Mouse (Mus musculus) heart, embryonic 14.5 days (tissue): ENCODE results near the gene Mepce. TPM values are rescaled to one million over a fixed set of nuclear protein-coding genes. Genes with fewer than 3 reads are reported as not detected.

Experiments
- ATAC-seq: fragments of 200-750 bp; cut with Nextera tagmentation; 2 replicates; pipeline ENCODE4 v1.8.0; 2017; ENCODE audit warnings: low read depth, moderate TSS enrichment; ENCODE audit not compliant: insufficient number of reproducible peaks, insufficient read depth, low FRiP score
- H3K27ac ChIP-seq, 2 experiments: fragments of 200-500 bp in 1 of 2; fragments of 300-500 bp in 1 of 2; sonication (generic) in 1 of 2; replicated peaks in 1 of 2; 2 replicates each; pipeline ENCODE4 v1.5.1; 2012 to 2014; ENCODE audit warnings: low read depth in 2 of 2, low read length in 2 of 2, control low read depth in 1 of 2, mild to moderate bottlenecking in 1 of 2, mixed read lengths in 1 of 2; ENCODE audit not compliant: control insufficient read depth in 1 of 2, insufficient read depth in 1 of 2
- H3K27me3 ChIP-seq: fragments of 300-500 bp; sonication (generic); 2 replicates; pipeline ENCODE4 v1.6.1; 2014; ENCODE audit warnings: mild to moderate bottlenecking, low read length, control low read depth; ENCODE audit not compliant: control insufficient read depth, insufficient read depth
- H3K36me3 ChIP-seq: fragments of 300-500 bp; sonication (generic); 2 replicates; pipeline ENCODE4 v1.6.1; 2014; ENCODE audit warnings: mild to moderate bottlenecking, control low read depth, low read length, mixed read lengths; ENCODE audit not compliant: control insufficient read depth, insufficient read depth
- H3K4me1 ChIP-seq, 2 experiments: fragments of 200-500 bp in 1 of 2; fragments of 300-500 bp in 1 of 2; sonication (generic) in 1 of 2; 2 replicates each; pipeline ENCODE4 v1.6.1; 2012 to 2014; ENCODE audit warnings: low read length in 2 of 2, control low read depth in 1 of 2, mixed read lengths in 1 of 2; ENCODE audit not compliant: control insufficient read depth in 2 of 2, insufficient read depth in 2 of 2
- H3K4me2 ChIP-seq: fragments of 300-500 bp; sonication (generic); 2 replicates; pipeline ENCODE4 v1.6.1; 2014; ENCODE audit warnings: mild to moderate bottlenecking, low read length
- H3K4me3 ChIP-seq, 2 experiments: fragments of 200-500 bp in 1 of 2; fragments of 300-500 bp in 1 of 2; sonication (generic) in 1 of 2; 2 replicates each; pipeline ENCODE4 v1.5.1; 2012 to 2014; ENCODE audit warnings: low read length in 2 of 2, mild to moderate bottlenecking in 2 of 2, control low read depth in 1 of 2, low read depth in 1 of 2, moderate library complexity in 1 of 2; ENCODE audit not compliant: control insufficient read depth in 1 of 2, insufficient read depth in 1 of 2
- H3K9ac ChIP-seq: fragments of 300-500 bp; sonication (generic); 2 replicates; pipeline ENCODE4 v1.6.1; 2014; ENCODE audit warnings: mild to moderate bottlenecking, low read length
- H3K9me3 ChIP-seq: fragments of 300-500 bp; sonication (generic); 2 replicates; pipeline ENCODE4 v1.6.1; 2016; ENCODE audit warnings: low read length, control low read depth; ENCODE audit not compliant: control insufficient read depth
- WGBS: fragments of 180-500 bp; shearing (Covaris S2); extraction: QIAGEN DNeasy Blood & Tissue Kit; methylation state at CpG from one replicate; pipeline ENCODE4 v1.1.7; 2014; 5-methylcytosine and 5-hydroxymethylcytosine counted together
- polyA plus RNA-seq: library from polyadenylated mRNA; unstranded; fragments of >200 nt; fragmentation: Nextera tagmentation; extraction: Ambion mirVana; gene quantifications from 2 replicates; pipeline ENCODE4 v1.2.1, GENCODE M21; 2014

Mepce gene
- polyA plus RNA-seq, 1 experiment from 2014 or later: 9.2 TPM

GRCm38 (mm10) chr5:137749196-137749836, 38.1 kb downstream of the Mepce start:
- peak overlapping the region; percentile 99 for H3K4me2 ChIP-seq
- no peak for ATAC-seq
- no peaks in the 10 kb centered on the region for H3K9me3 ChIP-seq
- H3K27me3 ChIP-seq: no peaks in the 10 kb centered on the region
- peak overlapping the region; percentile 51 to 98; a peak in 3 of 4 replicates for H3K27ac ChIP-seq
- 50% methylated on average over 6 of the region's 6 CpGs for WGBS
- peaks cover 31 to 60% of the 10 kb centered on the region in 2 experiments for H3K4me1 ChIP-seq
- H3K4me3 ChIP-seq: peak overlapping the region in 1 of 2 experiments; percentile 88; a peak in 2 of 4 replicates
- peaks cover 45% of the 10 kb centered on the region for H3K36me3 ChIP-seq
- H3K9ac ChIP-seq: peak overlapping the region; percentile 90

DNA sequence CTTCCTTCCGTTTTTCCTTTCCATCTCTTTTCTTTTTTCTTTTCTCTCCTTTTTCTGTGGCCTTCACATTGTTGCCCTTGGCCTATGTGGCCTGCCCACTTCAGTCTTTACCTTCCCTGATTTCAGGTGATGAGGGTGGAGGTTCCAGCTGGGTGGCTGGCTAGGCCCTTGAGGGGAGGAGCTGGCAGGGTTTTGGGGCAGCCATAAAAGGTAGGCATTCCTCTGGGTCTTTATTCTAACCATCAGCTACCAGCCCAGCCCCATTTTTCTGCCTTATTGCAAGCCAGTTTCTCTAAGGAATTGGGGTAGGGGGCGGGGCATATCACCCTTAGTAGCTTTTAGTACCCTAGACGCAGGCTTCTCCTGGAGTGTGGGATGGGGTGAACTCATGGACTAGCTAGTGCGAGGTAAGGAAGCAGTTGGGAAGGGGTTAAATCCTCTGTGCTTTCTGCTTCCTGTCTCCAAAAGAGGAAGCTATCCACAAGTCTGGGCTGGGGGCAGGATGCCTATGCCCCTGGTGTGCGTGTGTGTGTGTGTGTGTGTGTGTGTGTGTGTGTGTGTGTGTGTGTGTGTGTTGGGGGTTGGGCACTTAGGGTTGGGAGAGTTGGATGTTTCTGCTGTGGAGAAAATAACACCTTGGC, 39.2 kb downstream of the Mepce start:
- Histone ChIP-seq H3K27me3 (no peaks in the 10 kb centered on the region), H3K4me3 (peak overlapping the region; percentile 87 to 88), H3K36me3 (peaks cover 34% of the 10 kb centered on the region), H3K4me2 (peak overlapping the region; percentile 99), H3K9me3 (no peaks in the 10 kb centered on the region), H3K27ac (peak overlapping the region; percentile 96 to 98), H3K9ac (peak overlapping the region; percentile 90), H3K4me1 (peaks cover 28 to 54% of the 10 kb centered on the region in 2 experiments)
- no peak for ATAC-seq
- 28% methylated on average over 5 of the region's 5 CpGs for WGBS

- no peaks in the 10 kb centered on the region for H3K9me3 ChIP-seq
- H3K9ac ChIP-seq: peak overlapping the region; percentile 90
- peaks cover 23 to 47% of the 10 kb centered on the region in 2 experiments for H3K4me1 ChIP-seq
- H3K27ac ChIP-seq: peak overlapping the region; percentile 96 to 98
- H3K27me3 ChIP-seq: no peaks in the 10 kb centered on the region
- H3K4me3 ChIP-seq: peak overlapping the region; percentile 87 to 88
- ATAC-seq: 0 out of 2 replicates have a peak, but pooled peaks have one; percentile 11
- under 1% methylated on average over 26 of the region's 26 CpGs for WGBS
- peaks cover 26% of the 10 kb centered on the region for H3K36me3 ChIP-seq
- H3K4me2 ChIP-seq: peak overlapping the region; percentile 99
Observed at GRCm38 (mm10) chr5:137747326-137747961, 40.0 kb downstream of the Mepce start.

DNA sequence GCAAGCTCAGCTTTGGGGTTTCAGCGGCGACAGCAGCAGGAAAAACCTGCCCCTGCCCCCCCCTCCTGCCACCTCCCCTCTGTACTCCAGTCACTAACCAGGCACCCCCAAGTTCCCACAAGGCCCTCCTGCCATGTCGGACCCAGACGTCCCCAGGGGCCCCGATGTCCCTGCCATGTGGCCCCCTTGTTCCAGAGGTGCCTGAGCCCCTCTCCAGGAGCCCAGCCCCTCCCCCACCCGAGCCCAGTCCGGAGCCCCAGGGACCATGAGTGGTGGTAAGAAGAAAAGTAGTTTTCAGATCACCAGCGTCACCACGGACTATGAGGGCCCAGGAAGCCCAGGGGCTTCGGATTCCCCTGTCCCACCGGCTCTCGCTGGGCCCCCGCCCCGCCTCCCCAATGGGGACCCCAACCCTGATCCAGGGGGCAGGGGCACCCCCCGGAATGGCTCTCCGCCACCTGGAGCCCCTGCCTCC, 40.6 kb downstream of the Mepce start:
- Histone ChIP-seq H3K27me3 (no peaks in the 10 kb centered on the region), H3K27ac (peak overlapping the region; percentile 96 to 98), H3K9ac (peak overlapping the region; percentile 90), H3K4me3 (peak overlapping the region; percentile 87 to 88), H3K4me2 (peak overlapping the region; percentile 99), H3K9me3 (no peaks in the 10 kb centered on the region), H3K36me3 (peaks cover 21% of the 10 kb centered on the region), H3K4me1 (peaks cover 23 to 45% of the 10 kb centered on the region in 2 experiments)
- under 1% methylated on average over 16 of the region's 16 CpGs for WGBS
- ATAC-seq: no peak

- 0 out of 2 replicates have a peak, but pooled peaks have one; percentile 11 for ATAC-seq
- H3K27me3 ChIP-seq: no peaks in the 10 kb centered on the region
- 0% methylated on average over 20 of the region's 20 CpGs for WGBS
Observed at GRCm38 (mm10) chr5:137746282-137746850, 41.1 kb downstream of the Mepce start.

GRCm38 (mm10) chr5:137745214-137746171, 42.0 kb downstream of the Mepce start, which contains the start of gene Tsc22d4:
Gene Tsc22d4, plus strand, starts transcription at chr5:137745730.
- peak; percentile 87 for ATAC-seq
- Histone ChIP-seq H3K4me3 (peak within 1 kb of the TSS; percentile 87 to 88), H3K27ac (peak within 1 kb of the TSS; percentile 96 to 98), H3K36me3 (peaks cover 7% of the 10 kb centered on the region), H3K4me2 (peak within 1 kb of the TSS; percentile 99), H3K9ac (peak within 1 kb of the TSS; percentile 90), H3K9me3 (no peaks in the 10 kb centered on the region), H3K4me1 (peaks cover 13 to 35% of the 10 kb centered on the region in 2 experiments), H3K27me3 (no peaks in the 10 kb centered on the region)
- WGBS: 5% methylated on average over 28 of the region's 28 CpGs

More at GRCm38 (mm10) chr5:137746282-137746850, 41.1 kb downstream of the Mepce start:
- Histone ChIP-seq H3K36me3 (peaks cover 16% of the 10 kb centered on the region), H3K4me3 (peak overlapping the region; percentile 87 to 88), H3K27ac (peak overlapping the region; percentile 96 to 98), H3K4me1 (peaks cover 19 to 44% of the 10 kb centered on the region in 2 experiments), H3K9me3 (no peaks in the 10 kb centered on the region), H3K9ac (peak overlapping the region; percentile 90), H3K4me2 (peak overlapping the region; percentile 99)
